Mouse (Mus musculus): ENCODE data around the gene Tm9sf1. TPM values are rescaled to one million over a fixed set of nuclear protein-coding genes. Genes with fewer than 3 reads are reported as not detected.

Tm9sf1 gene
- total RNA-seq, 2 experiments from 2014 or later = 83.2 to 98.1 TPM

GRCm38 (mm10) chr14:55590748-55591330 is 52.8 kb downstream of the Tm9sf1 start, which contains the start of gene Psme2:
Psme2 (minus strand) TSS chr14:55591113.
- peak; percentile 94 to 95 for DNase-seq

- DNase-seq = no peak
Observed at GRCm38 (mm10) chr14:55589771-55590448, 53.7 kb downstream of the Tm9sf1 start.

- no peak for DNase-seq
Observed at GRCm38 (mm10) chr14:55589271-55589670, 54.3 kb downstream of the Tm9sf1 start.

- DNase-seq = no peak
Observed at GRCm38 (mm10) chr14:55586149-55586548, 57.5 kb downstream of the Tm9sf1 start.

Other genes starting within 250 kb of the Tm9sf1 start
- 10 to 100 TPM; 90.2 to 91.6 TPM for gene Dhrs4, start 165.0 kb downstream of the Tm9sf1 start, total RNA-seq (2021)
- gene Carmil3, start 153.2 kb downstream of the Tm9sf1 start, total RNA-seq (2021) = 1 to 10 TPM; 3.6 to 4.6 TPM
- not detected for gene Cpne6, start 133.4 kb downstream of the Tm9sf1 start, total RNA-seq (2021)
- gene Nrl, start 118.8 kb downstream of the Tm9sf1 start, total RNA-seq (2021) = not detected
- 10 to 100 TPM; 29.4 to 39.9 TPM for gene Pck2, start 103.5 kb downstream of the Tm9sf1 start, total RNA-seq (2021)
- 100 to 1,000 TPM; 110 to 139 TPM for gene Dcaf11, start 83.8 kb downstream of the Tm9sf1 start, total RNA-seq (2021)
- 1 to 10 TPM in 1 of 2 experiments, not detected in 1; 1.0 TPM for gene A730061H03Rik, start 83.4 kb downstream of the Tm9sf1 start, total RNA-seq (2021)
- gene Fitm1, start 68.2 kb downstream of the Tm9sf1 start, total RNA-seq (2021) = 1 to 10 TPM in 1 of 2 experiments, under 1 TPM in 1; 0.63 to 1.5 TPM
- 100 to 1,000 TPM; 203 to 361 TPM for gene Psme1, start 65.7 kb downstream of the Tm9sf1 start, total RNA-seq (2021)
- 10 to 100 TPM; 28.0 to 45.9 TPM for gene Emc9, start 58.5 kb downstream of the Tm9sf1 start, total RNA-seq (2021)
- 100 to 1,000 TPM; 311 to 396 TPM for gene Psme2, start 52.7 kb downstream of the Tm9sf1 start, total RNA-seq (2021)
- gene Rnf31, start 52.1 kb downstream of the Tm9sf1 start, total RNA-seq (2021) = 10 to 100 TPM; 33.7 to 33.9 TPM
- 10 to 100 TPM; 30.3 to 30.6 TPM for gene Irf9, start 40.2 kb downstream of the Tm9sf1 start, total RNA-seq (2021)
- 1 to 10 TPM; 5.8 to 6.6 TPM for gene Rec8, start 25.8 kb downstream of the Tm9sf1 start, total RNA-seq (2021)
- gene Ipo4, start 7.8 kb downstream of the Tm9sf1 start, total RNA-seq (2021) = 100 to 1,000 TPM; 112 to 157 TPM
- gene Gm49378, start 5.9 kb downstream of the Tm9sf1 start, total RNA-seq (2021) = not detected
- gene Tssk4, start 6.4 kb upstream of the Tm9sf1 start, total RNA-seq (2021) = 1 to 10 TPM; 1.6 to 1.7 TPM
- 10 to 100 TPM; 43.6 to 76.9 TPM for gene Mdp1, start 16.7 kb upstream of the Tm9sf1 start, total RNA-seq (2021)
- gene Gmpr2, start 28.1 kb upstream of the Tm9sf1 start, total RNA-seq (2021) = 10 to 100 TPM; 26.6 to 28.9 TPM
- gene Nedd8, start 28.3 kb upstream of the Tm9sf1 start, total RNA-seq (2021) = 100 to 1,000 TPM; 335 to 393 TPM
- gene Tinf2, start 38.0 kb upstream of the Tm9sf1 start, total RNA-seq (2021) = 10 to 100 TPM; 30.8 to 35.6 TPM
- under 1 TPM; 0.26 TPM for gene Tgm1, start 70.1 kb upstream of the Tm9sf1 start, total RNA-seq (2021)
- gene Rabggta, start 78.5 kb upstream of the Tm9sf1 start, total RNA-seq (2021) = 10 to 100 TPM; 17.2 to 25.1 TPM
- 10 to 100 TPM; 72.7 to 73.2 TPM for gene Dhrs1, start 101.9 kb upstream of the Tm9sf1 start, total RNA-seq (2021)
- gene Nop9, start 101.9 kb upstream of the Tm9sf1 start, total RNA-seq (2021) = 10 to 100 TPM; 17.3 to 20.7 TPM
- 1 to 10 TPM in 1 of 2 experiments, under 1 TPM in 1; 0.93 to 1.3 TPM for gene Cideb, start 114.7 kb upstream of the Tm9sf1 start, total RNA-seq (2021)
- gene Ltb4r2, start 117.6 kb upstream of the Tm9sf1 start, total RNA-seq (2021) = not detected
- gene Ltb4r1, start 122.2 kb upstream of the Tm9sf1 start, total RNA-seq (2021) = under 1 TPM; 0.66 to 0.79 TPM
- 10 to 100 TPM in 1 of 2 experiments, 1 to 10 TPM in 1; 6.7 to 13.8 TPM for gene Adcy4, start 140.3 kb upstream of the Tm9sf1 start, total RNA-seq (2021)
- gene Ripk3, start 145.1 kb upstream of the Tm9sf1 start, total RNA-seq (2021) = 1 to 10 TPM; 4.5 to 5.3 TPM
- gene Nfatc4, start 179.3 kb upstream of the Tm9sf1 start, total RNA-seq (2021) = 10 to 100 TPM; 19.2 to 26.0 TPM
- gene Nynrin, start 210.2 kb upstream of the Tm9sf1 start, total RNA-seq (2021) = 10 to 100 TPM in 1 of 2 experiments, 1 to 10 TPM in 1; 9.4 to 10.7 TPM
- under 1 TPM in 1 of 2 experiments, not detected in 1; 0.13 TPM for gene Cbln3, start 240.6 kb upstream of the Tm9sf1 start, total RNA-seq (2021)
- gene Khnyn, start 241.1 kb upstream of the Tm9sf1 start, total RNA-seq (2021) = 10 to 100 TPM; 16.6 to 17.0 TPM

All from adrenal gland, postnatal 36 days (tissue).